Mouse (Mus musculus) ES-Bruce4 (cell line): ENCODE results near the gene Bhlhe40. TPM values are rescaled to one million over a fixed set of nuclear protein-coding genes. Genes with fewer than 3 reads are reported as not detected.

Experiments used
- H3K27ac ChIP-seq: 2 replicates; pipeline ENCODE4 v1.5.1; 2012; ENCODE audit warnings: low read length, inconsistent platforms; ENCODE audit not compliant: insufficient read depth
- H3K27me3 ChIP-seq: 2 replicates; pipeline ENCODE4 v1.6.1; 2012; ENCODE audit warnings: mild to moderate bottlenecking, low read length, inconsistent platforms; ENCODE audit not compliant: control insufficient read depth, poor library complexity, insufficient read depth, severe bottlenecking
- H3K36me3 ChIP-seq: 2 replicates; pipeline ENCODE4 v1.6.1; 2012; ENCODE audit warnings: inconsistent platforms, mild to moderate bottlenecking, low read length, moderate library complexity; ENCODE audit not compliant: control insufficient read depth, poor library complexity, insufficient read depth, severe bottlenecking
- H3K4me1 ChIP-seq: one replicate; pipeline ENCODE4 v1.8.1; 2011; ENCODE audit warnings: low read length; ENCODE audit not compliant: control insufficient read depth, insufficient read depth
- H3K4me3 ChIP-seq: 2 replicates; pipeline ENCODE4 v1.5.1; 2011; ENCODE audit warnings: low read depth, mild to moderate bottlenecking, low read length
- H3K9ac ChIP-seq: 2 replicates; pipeline ENCODE4 v1.6.1; 2012; ENCODE audit warnings: low read depth, mild to moderate bottlenecking, inconsistent platforms; ENCODE audit not compliant: poor library complexity, severe bottlenecking
- H3K9me3 ChIP-seq: replicated peaks from 2 replicates; pipeline ENCODE4 v1.6.1; 2012; ENCODE audit warnings: mild to moderate bottlenecking, low read length, inconsistent platforms; ENCODE audit not compliant: control insufficient read depth, poor library complexity, insufficient read depth, severe bottlenecking
- CTCF ChIP-seq: IDR thresholded peaks from one replicate; pipeline ENCODE4 v1.8.1; 2011; ENCODE audit warnings: low read depth, low read length
- EP300 ChIP-seq: IDR thresholded peaks from 2 replicates; pipeline ENCODE4 v1.6.1; 2011; ENCODE audit warnings: low read depth, low read length; ENCODE audit not compliant: insufficient read depth
- POLR2A ChIP-seq: IDR thresholded peaks from one replicate; pipeline ENCODE4 v1.8.1; 2011; ENCODE audit warnings: low read length; ENCODE audit not compliant: insufficient read depth
- polyA plus RNA-seq: library from polyadenylated mRNA; stranded (reverse); fragments of >200 nt; gene quantifications from 2 replicates; pipeline ENCODE4 v1.2.4, GENCODE M21; 2011; ENCODE audit warnings: low read depth; ENCODE audit not compliant: missing spikeins, insufficient read depth, insufficient read length

Gene Bhlhe40
- 39.2 and 40.3 TPM in 2 replicates for polyA plus RNA-seq

DNA sequence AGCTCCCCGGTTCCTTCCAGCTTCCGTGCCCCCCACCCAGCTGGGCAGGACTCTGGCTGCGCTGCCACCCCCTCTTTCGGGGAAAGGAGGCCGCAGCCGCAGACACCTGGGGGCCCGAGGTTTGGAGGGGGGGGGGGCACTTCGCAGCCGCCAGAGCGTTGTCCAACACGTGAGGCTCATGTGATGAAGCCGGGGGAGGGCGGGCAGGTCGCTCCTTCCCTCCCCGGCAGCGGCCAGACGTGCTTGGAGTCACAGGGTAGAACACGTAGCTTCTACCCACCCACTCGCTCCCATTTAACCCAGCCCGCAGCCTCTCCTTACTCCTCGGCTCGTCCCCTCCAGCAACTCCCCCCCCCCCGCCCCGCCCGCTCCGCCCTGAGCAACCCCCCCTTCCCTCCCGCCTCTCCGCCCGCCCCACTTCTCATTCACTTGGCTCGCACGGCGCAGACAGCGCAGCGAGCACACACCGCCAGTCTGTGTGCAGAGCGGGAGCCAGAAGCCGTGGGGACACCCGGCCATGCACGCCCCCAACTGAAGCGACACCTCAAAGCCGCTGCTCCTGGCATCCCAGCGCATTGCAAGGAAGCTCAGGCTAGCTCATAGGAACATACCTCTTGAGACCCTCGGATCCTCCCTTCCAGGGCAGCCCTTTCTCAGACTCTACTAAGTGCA lies at the start of gene Bhlhe40:
Bhlhe40 (plus strand) TSS at position 424 of the 672 bp plus-strand sequence.
- no peaks in the 10 kb centered on the region for H3K27me3 ChIP-seq
- peak within 1 kb of the TSS; percentile 92 for H3K4me3 ChIP-seq
- peaks cover 10% of the 10 kb centered on the region for H3K36me3 ChIP-seq
- peak; percentile 85 for TF ChIP-seq EP300
- TF ChIP-seq POLR2A = no peak
- no peak for TF ChIP-seq CTCF
- peaks cover 4% of the 10 kb centered on the region for H3K4me1 ChIP-seq
- peak within 1 kb of the TSS; percentile 81 for H3K9ac ChIP-seq
- H3K9me3 ChIP-seq = no peaks in the 10 kb centered on the region
- H3K27ac ChIP-seq = peak within 1 kb of the TSS; percentile 22; the same call in 1 of the 2 replicates

- H3K4me3 ChIP-seq = no peak overlapping the region
Observed at GRCm38 (mm10) chr6:108611663-108612062, 48.8 kb upstream of the Bhlhe40 start.

GRCm38 (mm10) chr6:108618025-108618424 lies 42.4 kb upstream of the Bhlhe40 start:
- Histone ChIP-seq H3K36me3 (no peaks in the 10 kb centered on the region; the same call in 1 of the 2 replicates), H3K27me3 (no peaks in the 10 kb centered on the region), H3K4me3 (no peak overlapping the region), H3K4me1 (no peaks in the 10 kb centered on the region), H3K9me3 (no peaks in the 10 kb centered on the region), H3K27ac (no peak overlapping the region), H3K9ac (no peak overlapping the region)
- no peak for TF ChIP-seq CTCF
- no peak for TF ChIP-seq POLR2A
- TF ChIP-seq EP300 = no peak

More at GRCm38 (mm10) chr6:108611663-108612062, 48.8 kb upstream of the Bhlhe40 start:
- no peak overlapping the region for H3K27ac ChIP-seq
- H3K4me1 ChIP-seq = no peaks in the 10 kb centered on the region
- no peaks in the 10 kb centered on the region for H3K9me3 ChIP-seq
- no peak for TF ChIP-seq POLR2A
- TF ChIP-seq CTCF = no peak
- TF ChIP-seq EP300 = no peak
- no peak overlapping the region for H3K9ac ChIP-seq
- no peaks in the 10 kb centered on the region; the same call in 1 of the 2 replicates for H3K36me3 ChIP-seq
- H3K27me3 ChIP-seq = no peaks in the 10 kb centered on the region

DNA sequence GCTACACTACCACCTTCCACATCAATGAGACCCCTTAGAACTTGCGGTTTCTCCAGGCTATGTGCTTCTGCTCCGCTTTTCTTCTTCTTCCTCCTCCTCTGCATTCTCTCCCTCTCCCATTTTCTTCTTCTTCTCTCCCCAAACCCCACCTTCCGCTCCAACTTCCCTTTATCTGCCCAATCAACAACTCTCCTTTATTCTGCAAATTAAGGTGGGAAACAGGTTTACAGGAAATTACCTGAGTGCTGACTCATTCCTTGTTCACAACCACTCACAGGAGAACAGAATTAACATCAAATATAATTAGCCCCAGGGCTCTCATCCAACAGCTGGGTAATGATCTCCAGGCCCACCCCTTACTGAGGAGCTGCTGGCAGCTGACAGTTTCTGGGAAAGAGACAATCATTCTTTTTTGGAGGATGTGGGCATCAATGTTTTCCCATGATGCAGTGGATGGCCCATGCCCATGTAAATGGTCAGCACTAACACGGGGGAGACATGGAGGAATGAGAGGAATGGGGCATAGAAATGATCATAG lies 37.3 kb upstream of the Bhlhe40 start:
- no peaks in the 10 kb centered on the region; the same call in 1 of the 2 replicates for H3K36me3 ChIP-seq
- H3K27me3 ChIP-seq = no peaks in the 10 kb centered on the region
- 0 out of 2 replicates have a peak, but pooled peaks cover 3% of the 10 kb centered on the region for H3K9me3 ChIP-seq
- peaks cover 2% of the 10 kb centered on the region for H3K4me1 ChIP-seq
- no peak for TF ChIP-seq POLR2A
- 0 out of 2 replicates have a peak, but pooled peaks have one; percentile 34 for TF ChIP-seq EP300
- H3K4me3 ChIP-seq = peak overlapping the region; percentile 50
- H3K9ac ChIP-seq = peak overlapping the region; percentile 28; the same call in 1 of the 2 replicates
- peak overlapping the region; percentile 30 for H3K27ac ChIP-seq

- Histone ChIP-seq H3K9ac (no peak overlapping the region), H3K27me3 (no peaks in the 10 kb centered on the region), H3K4me3 (no peak overlapping the region), H3K36me3 (no peaks in the 10 kb centered on the region; the same call in 1 of the 2 replicates), H3K9me3 (peaks cover 6% of the 10 kb centered on the region), H3K27ac (no peak overlapping the region), H3K4me1 (peaks cover 2% of the 10 kb centered on the region)
- TF ChIP-seq POLR2A (no peak), EP300 (no peak), CTCF (no peak)
Observed at GRCm38 (mm10) chr6:108624915-108625314, 35.5 kb upstream of the Bhlhe40 start.

- no peaks in the 10 kb centered on the region for H3K27me3 ChIP-seq
- no peak overlapping the region for H3K27ac ChIP-seq
- H3K36me3 ChIP-seq = no peaks in the 10 kb centered on the region; the same call in 1 of the 2 replicates
- H3K4me3 ChIP-seq = no peak overlapping the region
- H3K4me1 ChIP-seq = no peaks in the 10 kb centered on the region
- no peak for TF ChIP-seq POLR2A
- no peak for TF ChIP-seq EP300
- no peak for TF ChIP-seq CTCF
- H3K9me3 ChIP-seq = peaks cover 5% of the 10 kb centered on the region
- no peak overlapping the region for H3K9ac ChIP-seq
Observed at GRCm38 (mm10) chr6:108630701-108631100, 29.7 kb upstream of the Bhlhe40 start.
